Mouse (Mus musculus): ENCODE measurements around the gene Sco1. TPM values are rescaled to one million over a fixed set of nuclear protein-coding genes. Genes with fewer than 3 reads are reported as not detected.

The Sco1 gene
- 13.0 TPM for total RNA-seq (2023)

DNA sequence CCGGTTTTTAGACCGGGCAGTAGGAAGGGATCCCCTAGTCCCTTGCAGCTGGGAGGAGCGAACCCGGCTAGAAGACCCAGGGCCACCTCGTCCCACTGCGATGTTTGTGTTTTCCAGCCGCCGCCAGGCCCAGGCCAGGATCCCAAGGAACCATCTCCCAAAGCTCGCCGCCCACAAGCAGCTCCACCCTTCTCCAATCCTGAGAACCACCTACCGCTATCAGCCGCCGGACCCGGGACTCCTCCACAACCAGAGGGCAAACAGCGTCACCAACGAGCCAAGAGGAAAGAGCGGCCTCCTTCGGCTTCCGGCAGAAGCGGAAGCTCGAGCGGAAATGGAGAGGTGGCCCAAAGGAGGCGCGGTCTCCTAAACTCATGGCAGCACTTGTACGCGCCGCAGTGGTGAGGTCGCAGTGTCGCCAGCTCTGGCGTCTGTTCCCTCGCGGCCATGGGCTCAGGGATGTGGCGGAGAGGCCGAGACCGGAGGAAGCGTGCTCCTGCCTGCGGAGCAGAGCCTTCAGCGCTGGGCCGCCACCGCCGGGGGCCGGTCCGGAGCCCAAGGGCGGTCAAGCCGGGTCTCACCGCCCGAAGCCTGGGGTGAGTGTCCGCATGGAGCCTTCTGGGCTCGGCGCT lies at the start of gene Sco1, which contains the start of gene Adprm:
Gene Sco1, plus strand, starts transcription at position 350 of the 632 bp plus-strand sequence.
Gene Adprm, minus strand, starts transcription at position 274 of the 632 bp plus-strand sequence.

DNA sequence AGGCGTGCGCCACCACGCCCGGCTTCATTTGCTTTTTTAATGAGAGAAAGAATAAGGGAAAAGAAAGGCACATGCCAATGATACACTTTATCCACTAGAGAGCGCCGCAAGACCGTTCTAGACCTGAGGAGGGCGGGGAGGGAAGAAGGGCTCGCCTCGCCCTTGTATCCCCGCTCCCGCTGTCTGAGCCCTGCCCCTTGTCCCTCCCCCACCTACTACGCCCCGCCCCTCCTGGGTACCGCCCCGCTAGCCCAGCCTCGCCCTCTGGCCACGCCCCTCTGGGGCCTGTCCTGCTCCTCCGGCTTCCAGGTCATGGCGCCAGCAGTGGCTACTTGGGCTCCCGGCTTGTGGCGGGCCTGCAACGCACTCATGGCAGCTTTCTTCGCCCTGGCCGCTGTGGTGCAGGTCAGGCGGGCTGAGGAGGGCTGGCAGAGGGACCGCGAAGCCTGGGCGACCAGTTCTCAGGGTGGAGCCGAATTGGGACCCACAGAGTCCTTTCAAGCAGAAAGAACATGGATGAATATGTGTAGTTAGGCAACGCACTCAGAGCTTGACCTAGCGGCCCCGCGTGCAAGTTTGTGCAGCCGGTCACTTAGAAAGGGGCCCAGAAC lies 27.5 kb upstream of the Sco1 start, which contains the start of gene Tmem220:
Gene Tmem220, plus strand, starts transcription at position 288 of the 611 bp plus-strand sequence.

DNA sequence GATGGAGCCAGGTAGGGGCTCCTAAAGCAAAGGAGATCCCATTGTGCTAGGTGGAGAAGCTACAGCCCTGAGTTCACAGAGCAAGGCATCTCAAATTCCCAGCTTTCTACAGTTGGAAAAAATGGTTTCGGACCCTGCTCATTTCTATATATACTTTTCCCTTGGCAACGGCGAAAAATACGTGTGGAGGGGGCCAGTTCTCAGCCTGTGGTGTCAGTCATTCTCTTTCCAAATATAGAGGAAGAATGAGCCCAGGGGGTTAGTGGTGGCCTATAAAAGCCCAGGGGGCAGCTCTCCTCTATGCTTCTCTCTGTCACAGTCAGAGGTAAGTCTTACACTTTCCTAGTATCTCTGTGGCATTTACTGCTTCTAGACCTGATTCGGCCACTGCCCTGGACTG lies 25.5 kb downstream of the Sco1 start, which contains the start of gene Myh3:
Gene Myh3, plus strand, starts transcription at position 301 of the 400 bp plus-strand sequence.

Other genes starting within 250 kb of the Sco1 start
- not detected for gene Pirt, start 140.7 kb upstream of the Sco1 start, total RNA-seq (2023)
- gene Tmem238l, start 96.0 kb upstream of the Sco1 start, total RNA-seq (2023) = not detected
- gene Tmem220, start 27.5 kb upstream of the Sco1 start, total RNA-seq (2023) = 0.64 TPM
- 41.7 TPM for gene Adprm, start 76 bp upstream of the Sco1 start, total RNA-seq (2023)
- not detected for gene Myh3, start 25.6 kb downstream of the Sco1 start, total RNA-seq (2023)
- gene Myh2, start 118.4 kb downstream of the Sco1 start, total RNA-seq (2023) = not detected
- not detected for gene Myh1, start 147.4 kb downstream of the Sco1 start, total RNA-seq (2023)
- not detected for gene Myh4, start 185.4 kb downstream of the Sco1 start, total RNA-seq (2023)
- not detected for gene Myh8, start 224.5 kb downstream of the Sco1 start, total RNA-seq (2023)

Data from CD8-positive naive resting alpha-beta T cell, adult 57 days (primary cell).